ENCODE assay signal across 12 mouse cellular contexts in the genomic region with DNA sequence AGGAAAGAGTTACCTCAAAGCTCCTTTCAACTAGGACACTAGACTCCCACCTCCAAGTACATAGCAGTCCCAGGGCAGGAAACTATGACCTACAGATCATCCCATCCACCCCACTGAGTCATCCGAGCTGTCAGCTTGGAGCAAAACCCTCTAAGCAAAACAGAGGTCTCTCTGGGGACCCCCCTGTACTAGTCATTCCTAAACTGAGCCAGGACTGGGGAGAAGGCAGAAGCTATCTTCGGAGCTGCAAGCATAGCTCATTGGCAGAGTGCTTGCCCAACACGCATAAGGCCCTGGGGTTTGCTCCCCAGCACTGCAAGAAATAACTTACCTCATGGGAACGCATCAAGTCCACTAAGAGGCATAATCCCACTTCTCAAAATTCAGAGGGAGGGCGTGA. TPM values are rescaled to one million over a fixed set of nuclear protein-coding genes. Genes with fewer than 3 reads are reported as not detected.
DNase-seq lines count a peak whose midpoint lies in the region; ATAC-seq lines count a peak whose summit lies in the region.
"Had no signal": no experiment of that assay in that cellular context is flagged by ENCODE, and none has a peak within 500 bp of the region (broad histone marks: within the 10 kb centered on the region; RNA-seq: fewer than 3 reads in every experiment).

No protein-coding gene starts in this region.

- H3K4me1 ChIP-seq in megakaryocyte, embryonic 14.5 days, result peaks cover 62% of the 10 kb centered on the region
- H3K4me1 ChIP-seq in heart, embryonic 13.5 days, result peaks cover 34% of the 10 kb centered on the region
- peaks cover 10% of the 10 kb centered on the region for H3K4me1 ChIP-seq in stomach, embryonic 15.5 days

- no peak overlapping the region for H3K27ac ChIP-seq in heart, embryonic 13.5 days (replicated peaks)
- H3K27ac ChIP-seq in stomach, embryonic 15.5 days, result no peak overlapping the region

- peak overlapping the region; percentile 14 for H3K4me3 ChIP-seq in megakaryocyte, embryonic 14.5 days (replicated peaks)
- H3K4me3 ChIP-seq in heart, embryonic 13.5 days, result no peak overlapping the region
- peak overlapping the region; percentile 83; the same call in 1 of the 2 replicates for H3K4me3 ChIP-seq in stomach, embryonic 15.5 days (replicated peaks)

- no peaks in the 10 kb centered on the region for H3K27me3 ChIP-seq in megakaryocyte, embryonic 14.5 days (replicated peaks)
- H3K27me3 ChIP-seq in heart, embryonic 13.5 days (replicated peaks), result no peaks in the 10 kb centered on the region
- no peaks in the 10 kb centered on the region for H3K27me3 ChIP-seq in stomach, embryonic 15.5 days (replicated peaks)

- H3K36me3 ChIP-seq in megakaryocyte, embryonic 14.5 days (replicated peaks; ENCODE audit: low read length), result peaks cover 65% of the 10 kb centered on the region
- peaks cover 46% of the 10 kb centered on the region for H3K36me3 ChIP-seq in heart, embryonic 13.5 days
- peaks cover 36% of the 10 kb centered on the region for H3K36me3 ChIP-seq in stomach, embryonic 15.5 days

- peak; percentile 74 for DNase-seq in gastrocnemius, adult 18-20 months (ENCODE audit: low spot score)
- no peak for DNase-seq in gastrocnemius, postnatal 4 days (ENCODE audit: low spot score in 2 of 2)
- no peak for DNase-seq in right cerebral cortex, adult 2 months (ENCODE audit: low spot score in 2 of 2)
- DNase-seq: cerebellum, adult 8-10 months; kidney, adult 11 months; retina, postnatal 1 day; thymus, adult 2 months had no signal

- H3K9me3 ChIP-seq in megakaryocyte, embryonic 14.5 days, result no peaks in the 10 kb centered on the region
- no peaks in the 10 kb centered on the region for H3K9me3 ChIP-seq in heart, embryonic 13.5 days
- H3K9me3 ChIP-seq in stomach, embryonic 15.5 days, result no peaks in the 10 kb centered on the region

- ATAC-seq in megakaryocyte, adult 5-6 weeks (ENCODE audit: poor library complexity, severe bottlenecking), result no peak
- ATAC-seq in heart, embryonic 13.5 days (ENCODE audit: extremely low read depth, insufficient number of reproducible peaks, low FRiP score, low TSS enrichment), result no peak
- no peak for ATAC-seq in stomach, embryonic 15.5 days (ENCODE audit: insufficient read depth, low FRiP score, low read depth)
- ATAC-seq in monocyte, adult 5-6 weeks (replicated peaks; ENCODE audit: insufficient number of reproducible peaks, low FRiP score, low TSS enrichment, poor library complexity, severe bottlenecking), result no peak

- H3K4me2 ChIP-seq in heart, embryonic 13.5 days, result peak overlapping the region; percentile 91; the same call in 1 of the 2 replicates
- peak overlapping the region; percentile 75; the same call in 1 of the 2 replicates for H3K4me2 ChIP-seq in stomach, embryonic 15.5 days

- WGBS in heart, embryonic 13.5 days, result 72% methylated on average over 5 of the region's 5 CpGs
- WGBS in stomach, embryonic 15.5 days, result 73% methylated on average over 5 of the region's 5 CpGs

- H3K9ac ChIP-seq in heart, embryonic 13.5 days, result peak overlapping the region; percentile 56; the same call in 1 of the 2 replicates
- no peak overlapping the region for H3K9ac ChIP-seq in stomach, embryonic 15.5 days

RNA-seq across cellular contexts. Expression of a gene that starts 3.4 kb away (rescaled TPM):
- 10 to 100 TPM in 1 of 2 experiments, 1 to 10 TPM in 1; 9.5 to 12.2 TPM for total RNA-seq in gastrocnemius, adult 18-20 months (2021)
- 10 to 100 TPM; 54.1 to 57.9 TPM for total RNA-seq in gastrocnemius, postnatal 4 days (2021)
- 7.2 and 21.1 TPM in 2 replicates for polyA plus RNA-seq in megakaryocyte, embryonic 14.5 days (2012; ENCODE audit: insufficient read depth, low replicate concordance)
- total RNA-seq in megakaryocyte, adult 5-6 weeks (2015), result 80.6 and 90.8 TPM in 2 replicates
- total RNA-seq in megakaryocyte, adult 5-6 weeks (2017), result 100 and 105 TPM in 2 replicates
- 67.8 and 69.7 TPM in 2 replicates for polyA plus RNA-seq in heart, embryonic 13.5 days (2015; fragmentation: Nextera tagmentation; extraction: Ambion mirVana)
- 153 and 180 TPM in 2 replicates for polyA plus RNA-seq in stomach, embryonic 15.5 days (2015; fragmentation: Nextera tagmentation; extraction: Ambion mirVana)
- 104 to 134 TPM (median 105 TPM) in 3 replicates for total RNA-seq in monocyte, adult 5-6 weeks (2017)

RNA-seq across cellular contexts. Expression of a gene that starts 21.0 kb away (rescaled TPM):
- under 1 TPM; 0.33 to 0.48 TPM for total RNA-seq in gastrocnemius, adult 18-20 months (2021)
- total RNA-seq in gastrocnemius, postnatal 4 days (2021), result under 1 TPM; 0.13 to 0.22 TPM
- polyA plus RNA-seq in megakaryocyte, embryonic 14.5 days (2012; ENCODE audit: insufficient read depth, low replicate concordance), result 0.29 TPM in 1 of 2 replicates, not detected in the other
- total RNA-seq in megakaryocyte, adult 5-6 weeks (2015), result 0.16 and 0.96 TPM in 2 replicates
- not detected in 2 replicates for total RNA-seq in megakaryocyte, adult 5-6 weeks (2017)
- polyA plus RNA-seq in heart, embryonic 13.5 days (2015; fragmentation: Nextera tagmentation; extraction: Ambion mirVana), result 0.19 and 0.62 TPM in 2 replicates
- 0.24 and 0.37 TPM in 2 replicates for polyA plus RNA-seq in stomach, embryonic 15.5 days (2015; fragmentation: Nextera tagmentation; extraction: Ambion mirVana)
- 4.4 TPM in 1 of 3 replicates, not detected in the others for total RNA-seq in monocyte, adult 5-6 weeks (2017)

RNA-seq across cellular contexts. Expression of a gene that starts 50.3 kb away (rescaled TPM):
- total RNA-seq in gastrocnemius, adult 18-20 months (2021), result 1 to 10 TPM; 3.8 to 5.0 TPM
- total RNA-seq in gastrocnemius, postnatal 4 days (2021), result 10 to 100 TPM; 33.3 to 38.3 TPM
- 13.3 and 17.1 TPM in 2 replicates for polyA plus RNA-seq in megakaryocyte, embryonic 14.5 days (2012; ENCODE audit: insufficient read depth, low replicate concordance)
- 9.5 and 11.3 TPM in 2 replicates for total RNA-seq in megakaryocyte, adult 5-6 weeks (2015)
- total RNA-seq in megakaryocyte, adult 5-6 weeks (2017), result 22.2 and 23.9 TPM in 2 replicates
- 18.1 and 20.2 TPM in 2 replicates for polyA plus RNA-seq in heart, embryonic 13.5 days (2015; fragmentation: Nextera tagmentation; extraction: Ambion mirVana)
- 35.3 and 42.7 TPM in 2 replicates for polyA plus RNA-seq in stomach, embryonic 15.5 days (2015; fragmentation: Nextera tagmentation; extraction: Ambion mirVana)
- 22.6 to 33.8 TPM (median 25.9 TPM) in 3 replicates for total RNA-seq in monocyte, adult 5-6 weeks (2017)

RNA-seq across cellular contexts. Expression of a gene that starts 51.8 kb away (rescaled TPM):
- 1 to 10 TPM; 2.7 to 4.2 TPM for total RNA-seq in gastrocnemius, adult 18-20 months (2021)
- 10 to 100 TPM; 14.9 to 15.8 TPM for total RNA-seq in gastrocnemius, postnatal 4 days (2021)
- 1.6 TPM in 1 of 2 replicates, not detected in the other for polyA plus RNA-seq in megakaryocyte, embryonic 14.5 days (2012; ENCODE audit: insufficient read depth, low replicate concordance)
- total RNA-seq in megakaryocyte, adult 5-6 weeks (2015), result 5.9 and 8.1 TPM in 2 replicates
- 14.5 and 14.8 TPM in 2 replicates for total RNA-seq in megakaryocyte, adult 5-6 weeks (2017)
- 6.6 and 6.7 TPM in 2 replicates for polyA plus RNA-seq in heart, embryonic 13.5 days (2015; fragmentation: Nextera tagmentation; extraction: Ambion mirVana)
- 7.4 and 8.1 TPM in 2 replicates for polyA plus RNA-seq in stomach, embryonic 15.5 days (2015; fragmentation: Nextera tagmentation; extraction: Ambion mirVana)
- total RNA-seq in monocyte, adult 5-6 weeks (2017), result 16.4 to 28.5 TPM (median 24.2 TPM) in 3 replicates
